Mouse (Mus musculus): ENCODE results near the gene Fhod1.
"Not testable (repeated sequence)": the region's sequence is repeated elsewhere in the genome, so short reads cannot be mapped to it uniquely, and the experiment has no call there.

Gene Fhod1

GRCm38 (mm10) chr8:105297511-105298192, 50.1 kb downstream of the Fhod1 start, which contains the start of gene E2f4:
Gene E2f4 (plus strand): TSS chr8:105297663.
- DNase-seq (ENCODE audit: low read depth, low spot score) = peak; percentile 74

- DNase-seq (ENCODE audit: low read depth, low spot score) = no peak
Measured at GRCm38 (mm10) chr8:105295895-105296573, 51.7 kb downstream of the Fhod1 start, which contains the start of gene Exoc3l. Gene Exoc3l (minus strand): TSS chr8:105296101.

GRCm38 (mm10) chr8:105295256-105295655, 52.5 kb downstream of the Fhod1 start:
- DNase-seq (ENCODE audit: low read depth, low spot score) = no peak

- DNase-seq (ENCODE audit: low read depth, low spot score) = no peak
Measured at GRCm38 (mm10) chr8:105294776-105295175, 53.0 kb downstream of the Fhod1 start.

GRCm38 (mm10) chr8:105293405-105293804, 54.3 kb downstream of the Fhod1 start:
- no peak for DNase-seq (ENCODE audit: low read depth, low spot score)

GRCm38 (mm10) chr8:105292471-105292870, 55.3 kb downstream of the Fhod1 start:
- no peak for DNase-seq (ENCODE audit: low read depth, low spot score)

- DNase-seq (ENCODE audit: low read depth, low spot score) = not testable (repeated sequence)
Measured at GRCm38 (mm10) chr8:105291802-105292201, 56.0 kb downstream of the Fhod1 start.

- DNase-seq (ENCODE audit: low read depth, low spot score) = not testable (repeated sequence)
Measured at GRCm38 (mm10) chr8:105291364-105291763, 56.4 kb downstream of the Fhod1 start.

GRCm38 (mm10) chr8:105290554-105291314, 57.0 kb downstream of the Fhod1 start:
- DNase-seq (ENCODE audit: low read depth, low spot score) = peak; percentile 54

GRCm38 (mm10) chr8:105289805-105290460, 57.8 kb downstream of the Fhod1 start, which contains the start of gene 4931428F04Rik:
Gene 4931428F04Rik (minus strand): TSS chr8:105289864.
- DNase-seq (ENCODE audit: low read depth, low spot score) = no peak

GRCm38 (mm10) chr8:105288958-105289732, 58.6 kb downstream of the Fhod1 start:
- DNase-seq (ENCODE audit: low read depth, low spot score) = peak; percentile 90

- no peak for DNase-seq (ENCODE audit: low read depth, low spot score)
Measured at GRCm38 (mm10) chr8:105288231-105288630, 59.5 kb downstream of the Fhod1 start.

- DNase-seq (ENCODE audit: low read depth, low spot score) = no peak
Measured at GRCm38 (mm10) chr8:105286907-105287306, 60.8 kb downstream of the Fhod1 start.

- no peak for DNase-seq (ENCODE audit: low read depth, low spot score)
Measured at GRCm38 (mm10) chr8:105285514-105285913, 62.2 kb downstream of the Fhod1 start.

- no peak for DNase-seq (ENCODE audit: low read depth, low spot score)
Measured at GRCm38 (mm10) chr8:105283074-105283473, 64.7 kb downstream of the Fhod1 start.

GRCm38 (mm10) chr8:105282239-105282638, 65.5 kb downstream of the Fhod1 start:
- no peak for DNase-seq (ENCODE audit: low read depth, low spot score)

GRCm38 (mm10) chr8:105281821-105282220, 65.9 kb downstream of the Fhod1 start:
- DNase-seq (ENCODE audit: low read depth, low spot score) = no peak

- DNase-seq (ENCODE audit: low read depth, low spot score) = no peak
Measured at GRCm38 (mm10) chr8:105280567-105280966, 67.2 kb downstream of the Fhod1 start.
